Mouse (Mus musculus): ENCODE data around the gene Tbc1d20. TPM values are rescaled to one million over a fixed set of nuclear protein-coding genes. Genes with fewer than 3 reads are reported as not detected.
A peak's percentile ranks its signal among the peaks of the same experiment; 100 is the strongest.

Gene Tbc1d20
- polyA plus RNA-seq, 2 experiments from 2014 or later, result 14.9 to 18.3 TPM

GRCm38 (mm10) chr2:152360271-152360775, 66.7 kb downstream of the Tbc1d20 start:
- ATAC-seq, result peak; percentile 80

GRCm38 (mm10) chr2:152361193-152361592, 67.6 kb downstream of the Tbc1d20 start:
- no peak for ATAC-seq

Other genes starting within 250 kb of the Tbc1d20 start
- not detected for gene Scrt2, start 212.3 kb upstream of the Tbc1d20 start, polyA plus RNA-seq (2017; shearing (Covaris generic))
- gene Srxn1, start 188.3 kb upstream of the Tbc1d20 start, polyA plus RNA-seq (2017; shearing (Covaris generic)), result 1 to 10 TPM in 1 of 2 experiments, under 1 TPM in 1; 0.92 to 1.5 TPM
- gene Tcf15, start 150.3 kb upstream of the Tbc1d20 start, polyA plus RNA-seq (2017; shearing (Covaris generic)), result not detected
- 10 to 100 TPM; 68.0 to 91.6 TPM for gene Csnk2a1, start 67.0 kb upstream of the Tbc1d20 start, polyA plus RNA-seq (2017; shearing (Covaris generic))
- gene Rbck1, start 38.8 kb downstream of the Tbc1d20 start, polyA plus RNA-seq (2017; shearing (Covaris generic)), result 10 to 100 TPM; 65.1 to 86.1 TPM
- 1 to 10 TPM; 3.4 to 5.1 TPM for gene Trib3, start 50.2 kb downstream of the Tbc1d20 start, polyA plus RNA-seq (2017; shearing (Covaris generic))
- gene Nrsn2, start 82.8 kb downstream of the Tbc1d20 start, polyA plus RNA-seq (2017; shearing (Covaris generic)), result not detected
- gene Sox12, start 104.2 kb downstream of the Tbc1d20 start, polyA plus RNA-seq (2017; shearing (Covaris generic)), result under 1 TPM; 0.30 to 0.33 TPM
- gene Zcchc3, start 121.2 kb downstream of the Tbc1d20 start, polyA plus RNA-seq (2017; shearing (Covaris generic)), result under 1 TPM; 0.70 to 0.74 TPM
- gene 6820408C15Rik, start 121.8 kb downstream of the Tbc1d20 start, polyA plus RNA-seq (2017; shearing (Covaris generic)), result not detected
- not detected for gene Defb23, start 170.8 kb downstream of the Tbc1d20 start, polyA plus RNA-seq (2017; shearing (Covaris generic))
- not detected for gene Defb20, start 183.2 kb downstream of the Tbc1d20 start, polyA plus RNA-seq (2017; shearing (Covaris generic))
- not detected for gene Defb22, start 196.3 kb downstream of the Tbc1d20 start, polyA plus RNA-seq (2017; shearing (Covaris generic))
- not detected for gene Defb26, start 217.9 kb downstream of the Tbc1d20 start, polyA plus RNA-seq (2017; shearing (Covaris generic))
- not detected for gene Defb28, start 224.4 kb downstream of the Tbc1d20 start, polyA plus RNA-seq (2017; shearing (Covaris generic))
- not detected for gene Defb29, start 246.3 kb downstream of the Tbc1d20 start, polyA plus RNA-seq (2017; shearing (Covaris generic))